Mouse (Mus musculus) kidney, adult 8-10 months (tissue): ENCODE measurements around the gene Hebp1.
A peak's percentile ranks its signal among the peaks of the same experiment; 100 is the strongest.

Source experiments
- DNase-seq, 2 experiments: peaks; one replicate each; pipeline ENCODE4 v3.0.0; 2022

The Hebp1 gene

DNA sequence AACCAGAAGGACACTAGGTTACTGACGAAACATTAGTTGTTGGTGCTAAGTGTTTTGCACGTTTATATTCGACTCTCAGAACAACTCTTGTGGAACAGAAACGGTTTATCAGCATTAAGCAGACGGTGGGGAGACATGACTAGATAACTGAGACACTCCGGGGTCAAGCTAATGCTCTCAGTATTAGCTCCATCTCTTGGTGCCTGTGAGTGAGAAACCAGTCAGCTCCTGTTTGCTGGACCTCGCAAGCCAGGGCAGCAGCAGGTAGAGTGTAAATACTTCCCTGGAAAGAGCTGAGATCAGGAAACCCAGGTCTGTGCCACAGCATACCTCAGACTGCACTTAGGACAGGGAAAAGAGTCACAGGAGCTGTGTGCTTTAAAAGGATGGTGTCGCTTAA is 1.1 kb downstream of the Hebp1 start:
- DNase-seq = no peak

DNA sequence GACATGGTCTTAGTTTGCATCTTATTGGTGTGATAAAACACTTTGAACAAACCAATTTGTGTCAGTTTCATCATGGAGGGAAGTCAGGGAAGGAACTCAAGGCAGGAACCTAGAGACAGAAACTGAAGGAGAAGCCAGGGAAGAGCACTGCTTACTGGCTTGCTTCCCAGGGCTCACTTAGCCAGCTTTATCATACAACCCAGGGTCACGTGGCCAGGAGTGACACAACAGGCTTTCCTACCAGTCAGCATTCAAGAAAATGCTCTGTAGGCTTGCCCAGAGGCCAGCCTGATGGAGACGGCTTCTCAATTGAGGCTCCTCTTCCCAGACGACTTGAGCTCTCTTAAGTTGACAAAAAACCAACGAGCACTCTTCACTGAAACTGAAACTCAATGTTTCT is 2.9 kb downstream of the Hebp1 start:
- no peak for DNase-seq

DNA sequence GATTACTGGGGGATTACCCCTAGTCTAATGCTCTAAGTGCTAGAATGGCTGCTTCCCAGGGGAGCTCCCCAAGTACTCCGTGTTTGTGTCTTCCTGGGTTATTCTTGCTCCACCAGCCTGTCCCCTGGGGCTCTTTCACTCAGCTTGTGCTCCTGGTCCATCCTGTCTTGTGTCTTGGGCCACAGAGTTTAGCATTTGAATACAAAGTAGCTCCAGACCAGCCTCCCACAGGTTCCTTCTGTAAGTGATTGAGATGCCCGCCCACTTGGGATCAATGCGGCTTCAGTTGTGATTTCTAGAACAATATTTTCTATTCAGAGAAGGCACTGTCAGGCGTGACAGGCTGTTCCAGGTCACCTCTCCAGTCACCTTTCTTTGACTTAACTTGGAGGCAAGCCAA is 4.1 kb downstream of the Hebp1 start:
- DNase-seq = peak in 1 of 2 experiments; percentile 27

DNA sequence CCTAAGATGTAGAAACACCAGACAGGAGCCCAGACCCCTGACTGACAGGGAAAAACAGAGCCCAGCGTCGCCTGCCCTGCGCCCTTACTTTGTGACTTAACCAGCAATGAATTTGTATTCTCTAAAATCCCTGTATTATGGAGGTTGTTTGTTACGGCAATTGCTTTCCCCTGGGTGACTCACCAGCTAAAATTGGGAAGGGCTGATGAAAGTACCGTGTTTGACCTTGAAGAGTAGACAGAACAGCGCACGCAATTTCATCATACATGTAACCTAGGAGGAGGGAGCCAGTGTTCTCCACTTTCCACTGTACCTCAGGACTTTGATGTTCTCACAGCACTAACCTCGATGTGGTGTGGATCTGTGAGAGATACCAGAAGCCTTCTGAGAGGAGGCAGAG is 4.8 kb downstream of the Hebp1 start:
- no peak for DNase-seq

DNA sequence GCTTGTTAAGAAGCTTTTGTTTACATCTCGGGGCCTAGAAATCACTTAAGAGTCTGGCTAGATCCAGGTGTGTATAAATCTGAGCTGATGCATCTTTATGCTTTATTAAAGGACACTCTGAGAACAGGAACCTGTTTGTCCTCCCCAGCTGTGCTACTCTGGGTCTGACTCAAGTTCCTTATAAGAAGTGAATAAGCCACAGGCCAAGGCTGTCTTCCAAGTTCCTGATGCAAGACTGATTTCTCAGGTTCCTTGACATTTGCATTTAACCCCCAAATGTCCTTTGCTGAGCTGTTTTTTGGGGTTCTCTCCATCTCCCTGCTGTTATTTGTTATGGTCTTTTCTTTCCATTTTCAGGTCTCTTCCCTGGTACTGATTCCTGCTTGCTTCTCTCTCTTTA is 5.9 kb downstream of the Hebp1 start:
- no peak for DNase-seq

DNA sequence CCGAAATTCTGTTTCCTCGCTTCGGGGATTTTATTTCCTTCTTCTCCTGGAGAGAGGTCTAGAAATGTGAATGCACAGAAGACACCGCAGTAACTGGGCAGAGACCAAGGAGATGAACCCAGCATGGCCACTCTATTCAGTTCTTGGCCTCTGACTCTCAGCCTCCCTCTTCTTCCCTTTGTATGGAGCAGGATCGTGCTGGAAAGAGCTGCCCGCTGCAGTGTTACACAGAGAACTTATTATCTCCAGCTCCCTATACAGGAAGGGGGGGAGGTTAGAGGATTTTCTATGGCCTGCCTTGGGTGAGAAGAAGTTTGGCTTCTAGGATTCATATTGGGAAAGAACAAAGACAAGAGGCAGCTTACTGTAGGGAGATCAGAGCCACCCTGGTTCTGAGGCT is 7.7 kb downstream of the Hebp1 start:
- no peak for DNase-seq

DNA sequence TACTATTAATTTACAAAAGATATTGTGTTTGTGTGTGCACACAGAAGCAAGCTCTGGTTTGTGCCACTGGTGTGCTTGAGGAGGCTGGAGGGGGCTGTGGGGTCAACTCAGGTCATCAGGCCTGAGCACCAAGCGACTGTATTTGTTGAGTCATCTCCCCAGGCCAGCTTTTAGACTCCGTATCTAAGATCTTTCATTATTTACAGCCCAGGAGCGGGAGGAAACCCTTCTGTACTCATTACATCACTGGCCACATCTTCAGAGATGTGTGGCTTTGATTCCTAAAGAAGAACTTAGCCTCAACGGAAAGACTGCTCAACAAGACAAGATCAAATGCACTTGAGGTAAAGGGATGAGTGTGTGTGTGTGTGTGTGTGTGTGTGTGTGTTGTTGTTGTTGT is 9.2 kb downstream of the Hebp1 start:
- DNase-seq = no peak

DNA sequence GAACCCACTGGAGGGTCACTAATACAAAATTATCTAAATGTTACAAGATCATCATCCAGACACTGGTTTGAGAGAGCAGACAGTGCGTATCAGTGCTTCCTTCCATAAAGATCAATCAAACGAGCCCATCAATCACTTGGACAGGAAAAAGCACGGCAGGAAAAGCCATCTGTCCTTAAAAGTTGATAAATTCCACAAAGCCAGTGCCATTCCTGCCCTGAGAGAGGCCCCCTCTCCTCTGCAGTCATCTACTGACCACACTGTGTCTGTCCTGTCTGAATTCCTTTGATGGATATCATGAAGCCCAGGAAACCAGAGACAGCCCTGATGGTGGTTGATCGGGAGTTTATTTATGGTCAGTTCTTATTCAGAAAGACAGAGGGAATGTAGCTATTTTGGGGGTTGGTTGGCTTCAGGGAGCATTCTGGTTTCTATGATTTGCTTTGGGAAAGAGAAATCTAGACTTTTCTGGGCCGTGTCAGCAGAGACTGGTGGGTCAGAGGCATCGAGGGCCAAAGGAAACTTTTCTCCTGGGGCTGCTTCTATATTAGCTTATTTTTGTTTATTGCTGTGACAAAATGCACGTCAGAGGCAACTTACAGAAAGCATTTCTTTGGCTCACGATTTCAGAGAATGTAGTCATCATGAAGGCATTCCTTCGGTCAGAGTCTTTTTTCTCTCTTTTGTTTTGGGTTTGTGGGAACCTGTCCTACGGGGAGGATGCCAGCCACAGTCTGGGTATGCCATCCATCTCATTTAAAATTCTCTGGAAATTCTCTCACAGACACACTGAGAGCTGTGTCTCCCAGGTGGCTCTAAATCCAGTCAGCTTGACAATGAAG is 10.5 kb downstream of the Hebp1 start:
- no peak for DNase-seq

DNA sequence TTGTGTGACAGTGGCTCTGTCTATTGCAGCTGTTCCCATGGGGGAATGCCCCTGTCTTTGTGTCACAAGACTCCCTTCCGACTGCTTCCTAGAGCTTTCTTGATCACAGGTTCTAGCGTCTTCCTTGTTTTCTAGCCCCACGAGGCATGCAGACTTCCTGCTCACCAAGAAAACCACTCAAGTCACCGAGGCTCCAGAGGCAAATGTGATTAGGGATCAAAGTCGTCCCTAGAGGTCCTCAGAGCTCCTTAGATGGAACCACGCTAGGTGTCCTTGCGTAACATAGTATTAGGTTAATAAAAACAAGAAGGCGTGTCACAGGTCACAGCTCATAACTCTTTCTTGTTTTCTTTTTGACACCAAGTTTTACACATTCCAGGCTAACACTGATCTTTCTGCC is 13.9 kb downstream of the Hebp1 start:
- no peak for DNase-seq

DNA sequence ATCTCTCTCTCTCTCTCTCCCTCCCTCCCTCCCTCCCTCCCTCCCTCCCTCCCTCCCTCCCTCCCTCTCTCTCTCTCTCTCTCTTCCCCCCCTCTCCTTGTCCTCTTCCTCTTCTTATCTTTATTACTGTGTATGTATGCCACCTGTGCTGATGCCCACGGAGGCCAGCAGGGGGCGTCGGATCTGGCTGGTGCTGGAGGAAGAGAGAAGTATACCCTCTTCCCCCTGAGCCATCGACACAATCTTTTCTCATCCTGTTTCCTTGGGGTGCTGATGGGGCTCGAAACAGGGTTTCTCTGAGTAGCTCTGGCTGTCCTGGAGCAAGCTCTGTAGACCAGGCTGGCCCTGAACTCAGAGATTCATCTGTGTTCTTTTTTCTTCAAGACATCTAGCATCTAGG is 14.9 kb downstream of the Hebp1 start:
- DNase-seq = no peak

DNA sequence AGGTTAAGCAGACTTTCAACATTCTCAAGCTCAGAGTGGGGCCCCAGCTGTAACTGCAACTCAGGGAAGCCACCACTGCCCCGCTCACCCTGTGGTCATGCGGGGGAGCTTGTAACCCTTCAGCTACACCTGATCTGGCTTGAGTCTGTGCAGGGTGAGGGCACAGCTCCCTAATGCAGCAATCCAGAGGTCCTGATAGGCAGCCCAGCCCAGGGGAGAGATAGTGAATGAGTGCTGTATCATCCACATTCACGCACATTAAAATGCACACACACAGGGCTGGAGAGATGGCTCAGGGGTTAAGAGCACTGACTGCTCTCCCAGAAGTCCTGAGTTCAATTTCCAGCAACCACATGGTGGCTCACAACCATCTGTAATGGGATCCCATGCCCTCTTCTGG is 19.2 kb downstream of the Hebp1 start:
- no peak for DNase-seq

DNA sequence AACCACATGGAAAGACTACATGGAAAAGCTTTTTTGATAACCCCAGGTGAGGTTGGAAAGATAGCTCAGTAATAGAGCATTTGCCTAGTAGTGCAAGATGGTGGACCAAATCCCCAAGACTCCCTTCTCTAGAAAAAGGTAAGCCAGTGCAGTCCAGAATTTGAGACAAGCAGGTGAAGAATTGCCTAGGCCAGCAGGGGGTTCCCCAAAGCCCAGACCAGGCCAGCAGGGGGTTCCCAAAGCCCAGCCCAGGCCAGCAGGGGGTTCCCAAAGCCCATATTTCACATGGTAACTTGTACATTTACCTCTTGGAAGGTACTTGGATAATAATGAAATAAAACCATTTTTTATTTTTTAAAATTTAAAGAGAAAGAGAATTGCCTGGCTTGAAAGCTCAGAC is 20.6 kb downstream of the Hebp1 start:
- DNase-seq = no peak

DNA sequence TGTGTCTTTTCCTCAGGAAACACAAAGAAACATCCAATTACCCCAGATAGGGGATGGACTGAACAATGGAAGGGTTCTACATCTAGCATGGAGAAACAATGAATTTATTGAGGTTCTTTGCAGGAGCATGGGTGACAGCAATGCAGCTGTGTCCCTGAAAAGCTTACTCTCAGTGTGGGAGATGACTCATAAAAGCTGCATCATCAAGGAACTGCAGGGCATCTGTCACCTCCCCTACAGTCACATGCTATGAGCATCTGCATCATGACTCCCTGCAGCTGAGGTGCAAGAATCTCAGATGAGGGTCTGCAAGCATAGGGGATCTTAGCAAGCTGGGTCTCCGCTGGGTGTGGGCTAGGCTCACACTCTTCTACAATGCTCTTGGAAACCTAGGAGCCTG is 22.8 kb downstream of the Hebp1 start:
- no peak for DNase-seq

DNA sequence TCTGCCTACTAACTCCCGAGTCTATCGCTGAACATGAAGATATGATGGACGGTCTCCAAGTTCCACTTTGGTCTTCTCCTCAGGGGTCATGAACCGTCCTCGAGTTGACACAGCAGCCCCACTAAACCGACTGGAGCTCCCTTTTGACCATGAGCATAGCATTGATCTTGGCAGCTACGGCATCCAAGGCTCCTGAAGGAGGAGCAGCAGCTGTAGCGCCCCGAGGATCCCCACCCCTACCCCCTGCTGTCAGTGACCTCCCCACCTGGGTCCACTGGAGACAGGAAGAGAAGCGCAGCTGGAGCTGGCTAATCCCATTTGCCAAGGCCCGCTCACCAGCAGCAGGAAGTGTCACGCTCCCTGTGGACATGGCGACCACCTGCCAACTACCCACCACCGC is 26.1 kb downstream of the Hebp1 start:
- DNase-seq = no peak

DNA sequence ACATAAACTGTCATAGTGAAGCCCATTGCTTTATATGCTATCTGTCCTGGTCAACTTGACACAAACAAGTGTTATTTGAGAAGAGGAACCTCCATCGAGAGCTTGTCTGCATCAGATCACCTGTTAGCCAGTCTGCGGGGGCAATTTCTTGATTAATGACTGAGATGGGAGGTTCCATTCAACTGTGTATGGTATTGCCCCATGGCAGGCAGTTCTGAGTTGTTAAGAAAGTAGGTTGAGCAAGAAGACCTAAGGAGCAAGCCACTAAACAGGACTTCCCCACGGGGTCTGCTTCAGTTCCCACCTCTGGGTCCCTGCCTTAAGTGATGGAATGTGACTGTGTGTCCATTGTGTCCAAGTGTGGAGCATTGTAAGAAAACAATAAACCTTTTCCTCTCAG is 28.6 kb downstream of the Hebp1 start:
- no peak for DNase-seq

DNA sequence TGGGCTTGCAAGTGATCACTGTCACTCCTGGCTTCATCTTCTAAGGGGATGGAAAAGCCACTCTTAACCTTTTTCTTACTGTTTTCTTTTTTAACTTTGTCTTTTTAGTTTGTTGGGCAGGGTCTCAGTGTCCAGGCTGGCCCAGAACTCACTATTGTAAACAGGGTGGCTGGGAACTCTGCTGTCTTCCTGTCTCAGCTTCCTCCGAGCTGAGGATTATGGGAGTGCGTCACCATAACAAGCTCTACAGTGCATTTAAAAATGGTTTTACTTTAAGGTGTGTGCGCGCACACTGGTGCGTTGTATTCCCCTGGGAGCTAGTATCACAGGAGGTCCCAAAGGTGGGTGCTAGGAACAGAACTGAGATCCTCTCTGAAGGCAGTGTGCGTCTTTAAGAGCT is 29.4 kb downstream of the Hebp1 start:
- DNase-seq = no peak

DNA sequence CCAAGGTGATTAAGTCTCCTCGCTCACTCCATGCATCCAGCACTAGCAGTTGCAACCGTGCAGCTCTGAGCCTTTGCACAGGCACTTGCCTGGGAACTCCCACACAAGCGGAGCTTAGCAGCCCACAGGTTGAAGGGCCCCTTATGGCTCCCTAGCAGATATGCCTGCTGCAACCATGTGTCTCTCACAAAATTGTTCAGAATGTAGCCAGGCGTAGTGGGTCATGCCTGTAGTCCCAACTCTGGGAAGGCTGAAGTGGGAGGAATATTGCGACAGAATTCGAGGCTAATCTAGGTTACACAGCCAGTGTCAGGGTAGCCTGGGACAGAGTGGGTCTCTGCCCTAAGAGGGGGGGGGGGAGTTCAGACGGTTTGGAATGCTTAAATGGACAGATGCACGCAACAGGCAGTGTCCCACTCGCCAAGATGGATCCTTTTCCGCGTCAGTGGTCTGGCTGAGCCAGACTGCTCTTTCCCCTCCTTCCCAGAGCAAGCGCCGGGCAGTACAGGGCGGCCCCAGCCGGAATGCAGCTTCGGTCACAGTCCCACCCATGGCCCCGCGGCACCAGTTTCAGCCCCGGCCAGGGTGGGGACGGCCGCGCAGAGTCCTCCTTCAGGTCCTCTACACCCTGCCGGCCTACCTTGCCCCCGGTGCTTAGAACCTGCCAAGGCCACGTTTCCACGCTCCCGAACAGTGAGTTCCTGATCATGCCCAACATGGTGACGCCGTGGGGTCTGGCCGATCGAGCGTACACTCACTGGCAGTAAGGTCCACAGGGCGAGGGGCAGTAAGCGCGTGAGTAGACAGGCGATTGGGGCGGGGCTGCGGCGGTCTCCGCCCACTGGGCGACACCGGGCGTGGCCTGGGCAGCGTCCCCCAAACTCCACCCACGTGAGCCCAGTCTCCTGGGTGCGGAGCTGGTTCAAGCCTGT is 30.2 kb downstream of the Hebp1 start:
- peak; percentile 85 to 91 for DNase-seq

DNA sequence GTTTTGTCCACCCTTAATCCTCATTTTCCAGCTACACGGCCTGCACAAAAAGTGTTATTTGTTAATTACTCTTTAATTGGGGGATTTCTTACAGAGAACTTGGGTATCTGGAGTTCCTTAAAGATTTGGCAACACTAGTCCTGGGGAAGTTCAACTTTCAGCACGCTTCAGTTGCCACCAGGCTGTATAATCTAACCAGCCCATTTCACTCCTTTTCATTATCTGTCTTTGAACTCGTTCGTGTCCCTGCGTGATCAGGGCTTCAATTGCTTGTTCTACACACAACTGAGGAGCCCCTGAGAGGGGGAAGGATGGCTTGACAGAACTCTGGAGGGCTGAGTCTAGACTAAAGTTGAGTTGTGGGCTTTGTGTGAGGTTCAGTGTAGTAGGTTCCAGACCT is 31.1 kb downstream of the Hebp1 start:
- DNase-seq = no peak

DNA sequence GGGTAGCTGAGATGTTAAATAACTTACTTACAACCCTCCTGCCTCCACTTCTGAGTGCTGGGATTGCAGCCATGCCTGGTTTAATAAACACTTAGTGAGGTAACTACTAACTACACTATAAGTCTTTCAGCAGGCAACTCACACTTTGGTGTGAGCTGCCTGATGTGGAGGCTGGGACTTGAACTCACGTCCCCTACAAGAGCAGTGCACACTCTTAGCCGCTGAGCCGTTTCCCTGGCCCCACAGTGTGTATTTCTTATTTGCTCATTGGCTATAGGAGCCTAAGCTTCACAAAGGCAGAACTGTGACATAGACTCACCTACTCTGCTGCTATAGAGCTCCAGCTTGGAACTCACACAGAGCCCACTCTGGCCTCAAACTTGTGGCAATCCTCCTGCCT is 31.6 kb downstream of the Hebp1 start:
- DNase-seq = no peak

DNA sequence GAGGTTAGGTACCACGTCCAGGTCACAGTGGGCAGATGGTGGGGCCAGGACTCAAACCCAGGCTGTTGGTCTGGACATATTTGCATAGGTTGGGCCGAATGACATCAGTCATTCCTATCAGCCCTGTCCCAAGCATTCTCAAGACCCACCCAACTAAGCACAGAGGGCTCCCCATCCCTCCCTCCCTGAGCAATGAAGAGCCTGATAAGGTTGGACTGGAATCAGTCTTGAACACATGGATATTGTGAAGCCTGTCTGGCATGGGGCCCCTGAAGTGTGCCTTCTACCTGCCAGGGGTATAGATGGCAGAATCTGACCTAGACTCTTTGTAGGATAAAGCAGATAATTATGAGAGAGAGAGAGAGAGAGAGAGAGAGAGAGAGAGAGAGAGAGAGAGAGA is 32.1 kb downstream of the Hebp1 start:
- no peak for DNase-seq

DNA sequence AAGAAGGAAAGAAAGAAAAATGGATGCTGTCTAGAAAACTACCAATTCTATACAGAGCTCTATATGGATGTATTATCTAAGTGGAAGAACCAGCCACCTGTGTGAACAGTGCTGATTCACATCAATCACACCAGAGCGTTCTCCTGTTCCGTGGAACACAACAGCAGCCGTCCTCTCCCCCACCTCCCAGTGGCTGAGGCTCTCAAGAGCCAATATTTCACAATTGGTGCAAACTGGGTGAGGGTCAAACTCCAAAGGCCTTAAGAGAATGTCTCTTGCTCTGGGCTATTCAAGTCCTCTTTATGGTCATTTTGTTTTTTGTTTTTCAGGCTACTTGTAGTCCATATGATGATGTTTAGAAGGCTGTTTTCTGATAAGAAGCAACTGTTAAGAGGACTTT is 32.6 kb downstream of the Hebp1 start:
- peak; percentile 35 to 41 for DNase-seq

DNA sequence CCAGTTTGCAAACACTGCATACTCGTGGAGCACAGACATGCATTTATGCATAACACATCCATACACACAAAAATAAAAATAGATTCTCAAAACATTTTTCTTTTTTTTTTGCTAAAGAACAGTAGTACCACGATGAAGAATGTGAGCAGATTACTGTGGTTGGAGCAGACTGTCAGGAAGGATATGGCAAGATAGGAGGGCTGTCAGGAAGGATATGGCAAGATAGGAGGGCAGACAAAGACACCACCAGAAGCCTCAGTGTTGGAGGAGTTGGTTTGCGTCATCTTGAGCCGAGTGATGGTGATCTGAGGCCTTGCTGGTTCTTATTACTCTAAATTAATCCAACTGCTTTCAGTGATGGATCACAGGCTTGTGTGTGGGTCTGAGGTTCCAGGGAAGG is 35.0 kb downstream of the Hebp1 start:
- DNase-seq = no peak

DNA sequence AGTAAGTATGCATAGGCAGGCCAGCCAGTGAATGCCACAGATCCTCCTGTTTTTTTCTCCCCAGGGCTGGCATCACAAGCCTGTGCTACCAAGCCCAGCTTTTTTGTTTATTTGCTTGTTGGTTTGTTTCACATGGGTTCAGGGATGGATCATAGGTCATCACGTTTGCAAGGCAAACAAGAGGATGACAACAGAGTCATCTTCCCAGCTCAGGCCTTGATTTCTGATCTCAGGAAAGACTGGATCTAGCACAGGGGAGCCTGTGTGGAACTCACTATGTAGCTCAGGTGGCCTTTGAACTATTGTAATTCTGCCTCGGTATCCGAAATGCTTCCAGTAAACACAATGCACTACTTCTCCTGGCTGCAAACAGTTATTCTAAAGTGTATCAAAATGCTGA is 35.5 kb downstream of the Hebp1 start:
- no peak for DNase-seq

DNA sequence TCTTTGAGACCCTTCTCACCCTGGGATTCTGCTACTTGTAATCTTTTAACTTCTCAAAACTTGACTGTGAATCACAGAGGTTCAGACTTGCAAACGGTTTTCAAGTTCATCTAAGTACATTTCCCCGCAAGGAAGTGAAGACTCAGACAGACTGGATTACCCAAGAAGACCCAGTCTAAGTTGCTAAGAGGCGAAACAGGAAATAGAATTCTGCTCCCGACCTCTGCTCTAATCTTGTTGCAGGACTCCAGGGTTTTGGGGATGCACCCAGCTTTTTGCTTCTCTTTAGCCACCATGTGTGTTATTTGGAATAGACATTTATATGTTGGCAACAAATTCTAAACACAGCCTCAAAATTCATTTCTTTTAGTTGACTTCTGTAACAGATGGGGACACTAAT is 36.5 kb downstream of the Hebp1 start:
- no peak for DNase-seq
